Mouse (Mus musculus) urinary bladder, postnatal 14 days (tissue): ENCODE measurements at regions not wholly inside any gene's neighbourhood (a gene's known extent, or its start where the extent isn't known, plus 50 kb on each side); places are given as distances from the start of the nearest gene placed in this dataset.

Experiments
- DNase-seq: peaks from one replicate; pipeline ENCODE4 v3.0.0; 2021; ENCODE audit warnings: low spot score

DNA sequence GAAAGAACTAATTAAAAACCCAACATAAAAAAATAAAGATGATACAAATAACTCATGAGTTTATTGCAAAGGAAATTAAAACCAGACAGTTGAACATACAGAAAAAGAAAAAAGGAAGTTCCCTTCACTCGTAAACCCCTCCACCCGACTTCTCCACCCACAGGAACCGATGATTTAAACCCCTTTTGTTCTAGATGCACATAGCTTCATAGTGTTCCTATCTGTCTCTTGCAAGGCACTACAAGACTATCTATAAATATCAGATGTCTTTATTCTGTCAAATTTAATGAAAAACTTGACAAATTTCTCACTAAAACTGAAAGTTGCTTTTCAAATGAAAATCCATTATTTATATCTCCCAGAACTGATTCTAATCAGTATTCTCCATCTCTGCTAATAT lies 100.2 kb downstream of the Kctd12 start:
- no peak for DNase-seq

DNA sequence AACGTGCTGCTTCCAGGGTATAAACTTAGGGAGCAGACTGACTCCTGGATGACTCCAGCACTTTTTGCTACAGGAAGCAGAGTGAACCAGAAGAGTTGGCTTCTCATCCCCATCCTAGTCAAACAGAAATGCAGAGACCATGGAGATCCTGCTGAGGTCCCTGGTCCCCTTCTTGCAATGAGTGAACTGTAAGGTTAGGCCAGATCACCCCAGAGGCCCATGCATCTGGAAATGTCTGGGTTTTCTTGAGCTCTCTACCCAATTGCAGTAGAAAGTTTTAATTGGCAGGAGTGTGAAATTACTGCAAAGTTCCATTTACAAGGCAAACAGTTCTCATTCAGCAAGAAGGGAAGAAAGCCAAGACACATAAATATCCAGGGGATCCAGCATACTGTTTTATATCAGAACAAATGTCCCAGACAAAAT lies 101.8 kb downstream of the Kctd12 start:
- DNase-seq, result no peak

DNA sequence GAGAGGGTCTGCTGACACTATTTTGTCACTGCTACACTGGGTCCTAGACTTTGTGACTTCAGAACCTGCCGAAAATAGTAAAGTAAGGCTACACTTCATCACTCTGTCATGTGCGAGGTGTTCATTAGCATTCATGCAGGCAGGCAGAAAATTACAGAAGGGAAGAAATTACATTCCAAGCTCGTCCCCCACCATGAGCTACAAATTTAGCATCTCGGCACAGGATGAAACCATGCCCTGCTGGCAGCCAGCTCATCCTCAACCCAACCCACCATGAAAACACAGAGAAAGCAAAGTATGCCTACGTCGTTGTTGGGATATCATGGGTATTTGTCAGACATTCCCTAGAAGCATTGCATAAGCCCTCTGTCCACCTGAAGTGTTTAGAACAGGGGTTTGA lies 103.9 kb downstream of the Kctd12 start:
- DNase-seq, result no peak

DNA sequence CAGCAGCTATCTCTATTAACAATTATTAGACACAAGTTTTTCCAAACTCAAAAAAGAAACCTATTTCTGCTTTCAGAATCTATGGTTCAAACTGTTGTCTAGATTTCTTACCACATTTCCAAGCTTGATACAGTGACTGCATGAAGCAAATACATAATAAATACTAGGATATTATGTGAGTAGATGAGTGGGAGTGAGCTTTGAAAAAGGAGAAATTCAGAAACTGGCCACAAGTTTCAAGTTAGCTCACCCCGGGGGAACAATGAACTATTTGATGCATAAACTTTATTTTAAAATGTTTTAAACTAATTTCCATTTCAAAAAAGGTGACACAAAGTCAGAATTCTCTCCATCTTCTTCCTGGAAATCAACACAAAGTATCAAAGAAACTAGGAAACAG lies 114.3 kb downstream of the Kctd12 start:
- no peak for DNase-seq

DNA sequence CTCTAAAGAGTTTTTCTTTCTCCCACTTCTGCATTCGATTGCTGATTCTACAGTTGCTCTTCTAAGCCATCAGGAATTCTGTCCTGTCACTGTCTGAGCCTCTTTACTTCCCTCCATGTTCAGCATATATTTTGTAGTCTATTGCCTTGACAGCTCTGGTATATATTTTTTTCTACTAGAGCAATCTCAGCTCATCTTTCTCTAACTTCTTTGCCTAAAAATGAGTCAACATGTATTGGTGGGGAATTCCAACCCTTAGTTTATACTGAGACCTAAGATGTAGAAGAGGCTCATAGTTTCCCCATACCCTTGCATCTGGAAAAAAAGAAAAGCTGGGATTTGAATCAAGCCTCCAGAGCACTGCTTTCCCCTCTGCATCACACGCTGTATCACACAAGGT lies 114.7 kb downstream of the Kctd12 start:
- DNase-seq, result no peak

DNA sequence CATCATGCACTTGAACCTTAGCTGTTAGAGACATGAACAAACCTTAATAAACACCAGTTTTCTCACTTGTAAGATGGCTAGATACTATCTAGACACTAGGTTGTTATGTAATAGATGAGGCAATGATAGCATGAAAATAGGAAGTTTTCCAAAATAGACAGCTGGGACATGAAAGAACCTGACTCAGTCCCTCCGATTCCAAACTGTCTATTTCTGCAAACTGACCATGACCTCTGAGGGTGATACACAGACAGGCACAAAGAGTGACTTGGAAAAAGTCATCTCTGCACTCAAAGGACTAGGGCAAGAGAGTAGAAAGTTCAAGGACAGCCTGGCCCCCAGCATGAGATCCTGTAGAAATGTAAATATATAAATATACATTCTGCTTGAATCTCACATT lies 115.9 kb downstream of the Kctd12 start:
- no peak for DNase-seq

DNA sequence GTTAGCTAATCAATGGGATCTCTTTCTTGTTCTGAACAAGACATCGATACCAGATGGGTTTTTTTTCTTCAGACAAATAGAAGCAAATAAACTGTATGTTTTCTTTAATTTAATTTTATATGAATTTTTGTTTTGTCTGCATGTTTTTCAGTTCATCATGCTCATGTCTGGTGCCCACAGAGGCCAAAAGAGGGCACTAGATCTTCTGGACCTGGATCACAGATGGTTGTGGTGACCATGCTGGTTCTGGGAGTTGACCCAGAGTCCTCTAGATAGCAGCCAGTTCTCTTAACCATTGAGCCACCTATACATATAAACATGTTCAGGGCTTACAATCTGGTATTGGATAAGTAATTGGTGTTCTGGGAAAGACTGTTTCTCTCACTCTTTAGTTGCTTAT lies 120.7 kb downstream of the Kctd12 start:
- no peak for DNase-seq

DNA sequence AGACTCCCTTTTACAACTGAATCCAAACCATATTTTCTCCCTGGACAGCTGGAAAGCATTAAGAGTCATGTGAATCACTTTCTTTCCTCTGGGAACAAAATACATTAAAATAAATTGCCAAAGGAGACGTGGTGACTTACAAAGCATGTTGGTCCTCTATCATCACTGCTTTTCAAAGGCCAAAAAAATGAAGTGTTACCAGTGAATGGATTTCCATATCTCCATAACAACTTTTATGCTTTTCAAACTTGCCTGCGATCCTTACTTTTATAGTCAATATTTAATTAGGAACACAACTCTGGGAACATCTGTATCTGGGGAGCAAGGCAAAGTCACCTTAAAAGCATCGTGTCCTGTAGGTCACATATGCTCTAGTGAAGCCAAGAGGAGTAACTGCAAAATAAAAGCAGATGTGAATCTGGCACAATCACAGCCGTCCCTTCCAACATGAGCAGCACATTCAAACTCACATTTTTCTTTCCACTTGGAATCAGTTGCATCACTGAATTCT lies 123.0 kb downstream of the Kctd12 start:
- DNase-seq, result peak; percentile 22

DNA sequence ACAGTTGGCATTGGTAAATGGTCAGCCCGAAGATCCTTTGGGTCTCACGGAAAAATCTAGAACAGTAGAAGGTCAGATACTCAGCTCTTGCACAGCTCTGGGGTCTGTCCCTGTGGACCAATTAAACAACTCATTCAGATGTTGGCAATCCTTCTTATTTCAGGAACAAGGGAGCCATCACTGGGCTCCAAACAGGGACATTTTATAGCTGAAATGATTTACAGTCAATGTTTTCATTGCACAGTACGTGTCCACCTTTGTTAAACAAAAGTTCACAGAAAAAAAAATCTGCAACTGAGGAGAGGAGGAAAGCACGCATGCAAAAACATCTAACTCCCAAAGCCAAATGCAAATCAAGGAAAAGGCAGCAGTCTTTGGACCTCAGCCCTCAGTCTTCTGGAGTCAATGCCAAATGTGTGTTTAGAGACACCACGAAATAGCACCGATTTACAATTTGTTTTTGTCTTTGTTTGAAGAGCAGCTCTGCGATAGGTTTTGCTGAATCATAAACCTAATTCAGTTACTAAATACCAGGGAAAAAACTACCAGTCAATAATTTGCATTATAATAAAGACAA lies 127.1 kb downstream of the Kctd12 start:
- no peak for DNase-seq

DNA sequence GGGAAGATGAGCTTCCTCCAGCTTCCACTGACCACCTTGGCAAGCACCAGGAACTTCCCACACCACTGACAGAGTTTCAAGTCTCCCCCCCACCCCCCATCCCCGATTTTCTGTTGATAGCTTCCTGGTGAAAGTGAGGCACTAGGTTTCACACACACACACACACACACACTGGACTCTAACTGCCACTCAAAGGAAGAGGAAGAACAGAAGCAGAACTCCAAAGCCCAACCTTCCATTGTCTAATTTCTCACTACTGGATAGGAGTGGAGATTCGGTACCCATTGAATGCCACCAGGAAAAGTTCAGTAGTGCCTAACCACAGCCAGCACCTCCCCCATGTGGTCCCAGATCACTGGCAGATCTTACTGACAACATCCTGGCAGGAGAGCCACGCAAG lies 138.7 kb downstream of the Kctd12 start:
- DNase-seq, result no peak

DNA sequence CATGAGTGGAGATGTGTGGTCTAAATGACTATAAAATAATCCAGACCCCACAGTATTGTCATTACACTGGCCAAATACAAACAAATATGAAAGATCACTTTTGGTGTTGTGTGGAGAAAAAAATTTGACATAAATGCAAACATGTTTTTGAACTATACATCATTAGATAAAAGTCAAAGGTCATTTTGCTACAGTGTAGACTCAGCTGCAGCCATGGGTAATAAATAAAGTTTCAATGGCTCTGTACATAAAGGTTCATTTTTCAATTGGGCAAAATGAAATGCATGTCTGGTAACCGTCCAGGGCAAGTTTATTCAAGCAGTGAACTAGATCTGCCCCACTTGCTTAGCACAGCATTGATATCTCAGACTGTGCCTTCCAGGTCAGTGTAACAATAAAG lies 144.8 kb downstream of the Kctd12 start:
- no peak for DNase-seq

DNA sequence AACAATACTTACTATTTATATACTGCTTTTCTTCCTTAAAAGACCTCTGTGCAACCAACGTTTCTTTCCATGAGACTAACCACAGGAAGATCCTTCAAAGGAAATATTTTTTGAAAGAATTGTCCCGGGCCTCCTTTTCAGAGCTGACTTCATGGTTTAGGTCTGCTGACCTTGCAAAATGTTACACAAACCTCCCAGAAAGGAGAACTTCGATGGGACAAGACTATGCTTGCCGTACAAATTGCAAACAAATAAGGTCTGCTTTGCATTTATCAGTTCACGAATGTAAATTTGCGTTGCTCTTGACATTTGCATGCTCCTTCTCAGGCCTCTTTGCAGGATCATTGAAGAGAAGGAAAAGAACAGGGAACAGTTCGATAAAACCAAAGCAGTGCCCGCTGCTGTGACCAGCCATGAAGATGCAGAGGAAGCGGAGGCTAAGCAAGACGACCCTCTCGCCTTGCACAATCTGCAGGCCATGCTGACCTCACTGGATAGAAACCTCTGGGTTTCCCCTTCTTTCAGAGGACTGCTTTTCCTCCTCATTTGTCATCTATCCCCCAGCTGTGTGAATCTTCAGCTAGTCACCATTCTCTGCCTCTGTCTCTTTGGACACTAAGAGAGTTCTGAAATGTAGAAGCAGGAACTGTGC lies 147.2 kb downstream of the Kctd12 start:
- DNase-seq, result no peak

DNA sequence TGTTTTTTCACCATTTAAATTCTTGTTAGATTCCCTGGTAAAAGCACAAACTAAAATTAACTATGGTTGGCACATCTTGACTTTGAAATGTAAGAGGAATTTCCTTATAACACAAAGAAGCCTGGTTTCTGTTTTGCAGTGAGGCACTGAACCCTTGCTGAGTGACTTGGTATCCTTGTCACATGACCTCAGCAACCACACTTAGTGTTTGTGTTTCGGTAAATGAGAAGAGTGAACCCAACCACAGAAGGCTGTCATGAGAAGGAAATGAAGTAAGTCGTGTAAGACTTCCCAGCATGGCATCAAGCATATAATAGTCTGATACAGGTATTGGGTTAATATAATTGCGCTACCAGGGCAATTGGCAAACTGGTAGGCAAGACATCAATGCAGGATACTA lies 154.0 kb downstream of the Kctd12 start:
- no peak for DNase-seq

DNA sequence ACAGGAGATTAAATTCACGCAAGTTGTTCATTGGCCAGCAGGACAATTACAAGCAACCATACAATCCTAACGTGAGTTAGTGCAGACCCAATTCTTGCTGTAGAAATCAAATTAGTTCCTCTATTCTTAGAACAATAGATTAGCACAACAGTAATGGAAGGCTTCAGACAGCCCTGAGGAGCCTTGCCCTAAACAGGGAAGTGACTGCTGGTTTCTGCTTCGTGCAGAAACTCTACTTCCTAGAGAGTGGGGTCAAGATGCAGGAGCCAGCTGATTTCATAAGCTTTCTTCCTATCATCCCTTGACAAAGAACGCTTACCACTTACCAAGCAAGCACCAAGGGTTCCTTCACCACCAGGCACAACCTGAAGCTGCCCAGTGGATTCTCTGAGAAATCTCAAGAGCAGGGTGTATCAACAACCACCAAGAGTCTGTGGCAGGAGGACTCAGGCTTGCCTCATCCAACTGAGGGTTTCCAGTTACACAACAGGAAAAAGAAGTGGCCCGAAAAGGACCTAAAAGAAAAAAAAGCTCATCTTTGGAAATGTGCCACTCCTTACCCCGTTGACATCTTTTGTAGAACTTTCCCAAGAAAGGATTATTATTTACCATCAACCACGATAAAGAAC lies 154.6 kb downstream of the Kctd12 start:
- no peak for DNase-seq

DNA sequence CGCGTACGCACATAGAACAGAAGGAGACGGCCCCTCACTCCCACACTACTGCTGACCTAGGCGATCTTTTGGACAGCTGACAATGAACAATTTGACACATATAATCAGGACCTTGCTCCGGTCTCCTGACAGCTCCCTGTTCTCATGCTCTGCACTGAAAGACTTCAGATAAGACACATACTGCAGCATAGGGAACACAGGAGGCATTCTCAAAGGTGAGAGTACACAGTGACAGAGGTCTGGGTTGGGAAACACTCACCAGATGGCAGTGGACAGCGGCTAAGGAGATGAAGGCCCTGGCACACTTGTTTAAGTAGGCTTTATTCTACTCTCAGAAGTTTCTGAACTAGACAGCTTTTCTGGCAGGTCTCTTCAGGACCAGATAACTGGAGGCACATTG lies 156.9 kb downstream of the Kctd12 start:
- no peak for DNase-seq

DNA sequence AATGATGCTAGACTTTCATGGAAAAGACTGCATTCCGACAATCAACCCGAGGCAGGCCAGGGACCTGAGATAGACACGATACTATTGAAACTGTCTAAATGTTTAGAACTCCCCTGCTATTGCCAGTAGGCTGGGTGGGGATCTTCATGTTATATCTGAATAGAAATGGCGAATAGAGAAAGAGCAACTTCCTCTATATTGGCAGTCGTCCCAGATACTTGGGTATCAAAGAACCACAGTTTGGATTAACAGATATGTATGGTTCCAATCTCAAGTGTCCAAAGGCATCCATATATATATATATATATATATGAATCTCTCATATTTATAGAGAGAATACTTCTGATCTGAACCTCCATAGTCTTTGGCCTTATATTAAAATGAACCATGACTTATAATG lies 161.8 kb downstream of the Kctd12 start:
- DNase-seq, result no peak

DNA sequence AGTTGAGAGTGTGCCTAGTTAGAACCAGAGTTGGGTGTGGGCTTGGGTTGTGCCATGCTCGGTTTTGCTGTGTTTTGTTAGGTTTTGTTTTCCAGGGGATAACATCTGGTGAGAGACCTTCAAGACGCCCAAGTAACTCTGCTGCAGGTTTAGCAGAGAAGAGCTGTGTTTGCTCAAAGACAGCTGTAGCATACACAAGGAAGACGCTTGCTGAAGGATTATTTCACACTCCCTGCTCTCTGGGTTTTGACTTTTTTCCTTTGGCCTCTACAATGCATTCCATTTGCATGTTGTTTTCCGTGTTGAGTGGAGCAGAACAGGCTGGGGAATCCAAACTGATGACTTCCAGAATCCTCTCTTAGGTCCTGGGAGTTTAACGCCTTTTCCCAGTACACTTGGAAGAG lies 170.8 kb downstream of the Kctd12 start:
- DNase-seq, result peak; percentile 12

DNA sequence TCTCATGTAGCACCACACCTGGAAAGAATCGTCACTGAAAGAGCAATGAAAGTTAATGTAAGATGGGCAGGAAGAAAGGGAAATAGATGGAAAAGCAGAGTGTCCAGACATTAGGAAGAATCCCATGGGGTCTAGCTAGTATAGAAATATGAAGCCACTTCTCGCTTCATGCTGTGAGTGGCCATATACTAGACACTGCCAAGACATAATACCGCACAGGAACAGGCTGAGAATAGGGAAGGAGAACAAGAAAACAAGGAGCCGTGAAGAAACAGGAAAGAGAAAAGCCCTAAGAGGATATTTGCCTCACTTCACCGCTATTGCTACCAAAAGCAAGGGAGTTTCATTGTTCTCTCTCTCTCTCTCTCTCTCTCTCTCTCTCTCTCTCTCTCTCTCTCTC lies 171.4 kb downstream of the Kctd12 start:
- no peak for DNase-seq

DNA sequence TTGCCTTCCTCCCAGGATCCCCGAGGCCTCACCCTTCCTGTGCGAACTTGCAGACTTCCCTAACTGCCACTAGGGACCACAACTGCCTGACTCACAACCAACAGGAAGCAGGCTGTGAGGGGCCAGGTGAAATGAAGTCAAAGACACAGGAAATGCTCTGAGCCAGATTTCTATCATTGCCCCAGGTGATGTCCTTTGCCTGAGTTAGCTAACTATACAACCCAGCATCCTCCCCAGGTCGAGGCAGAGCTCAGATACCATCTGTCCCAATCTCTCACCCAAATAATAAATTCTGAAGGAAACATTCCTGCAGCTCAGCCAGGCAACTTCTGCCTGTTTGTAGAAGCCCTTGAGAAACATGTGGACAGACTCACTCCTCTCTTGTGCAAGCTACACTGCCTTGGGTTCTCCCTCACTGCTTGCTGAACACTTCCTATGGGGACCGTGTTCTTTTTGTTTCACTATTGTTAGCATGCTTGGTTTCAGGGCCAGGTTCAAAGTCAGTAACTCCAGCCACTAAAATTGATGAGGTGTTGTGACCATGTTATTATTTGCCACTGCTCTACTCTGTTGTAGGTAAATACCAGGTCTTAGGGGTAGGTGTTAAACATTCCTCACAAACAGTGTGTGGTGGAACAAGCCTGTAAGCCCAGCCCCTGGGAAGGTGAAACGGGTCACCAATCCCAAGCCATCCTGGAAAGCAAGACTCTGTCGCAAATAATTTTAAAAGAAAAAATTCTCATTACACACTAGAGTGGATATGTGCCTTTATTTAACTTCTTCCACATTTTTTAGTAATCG lies 172.1 kb downstream of the Kctd12 start:
- peak; percentile 60 for DNase-seq

DNA sequence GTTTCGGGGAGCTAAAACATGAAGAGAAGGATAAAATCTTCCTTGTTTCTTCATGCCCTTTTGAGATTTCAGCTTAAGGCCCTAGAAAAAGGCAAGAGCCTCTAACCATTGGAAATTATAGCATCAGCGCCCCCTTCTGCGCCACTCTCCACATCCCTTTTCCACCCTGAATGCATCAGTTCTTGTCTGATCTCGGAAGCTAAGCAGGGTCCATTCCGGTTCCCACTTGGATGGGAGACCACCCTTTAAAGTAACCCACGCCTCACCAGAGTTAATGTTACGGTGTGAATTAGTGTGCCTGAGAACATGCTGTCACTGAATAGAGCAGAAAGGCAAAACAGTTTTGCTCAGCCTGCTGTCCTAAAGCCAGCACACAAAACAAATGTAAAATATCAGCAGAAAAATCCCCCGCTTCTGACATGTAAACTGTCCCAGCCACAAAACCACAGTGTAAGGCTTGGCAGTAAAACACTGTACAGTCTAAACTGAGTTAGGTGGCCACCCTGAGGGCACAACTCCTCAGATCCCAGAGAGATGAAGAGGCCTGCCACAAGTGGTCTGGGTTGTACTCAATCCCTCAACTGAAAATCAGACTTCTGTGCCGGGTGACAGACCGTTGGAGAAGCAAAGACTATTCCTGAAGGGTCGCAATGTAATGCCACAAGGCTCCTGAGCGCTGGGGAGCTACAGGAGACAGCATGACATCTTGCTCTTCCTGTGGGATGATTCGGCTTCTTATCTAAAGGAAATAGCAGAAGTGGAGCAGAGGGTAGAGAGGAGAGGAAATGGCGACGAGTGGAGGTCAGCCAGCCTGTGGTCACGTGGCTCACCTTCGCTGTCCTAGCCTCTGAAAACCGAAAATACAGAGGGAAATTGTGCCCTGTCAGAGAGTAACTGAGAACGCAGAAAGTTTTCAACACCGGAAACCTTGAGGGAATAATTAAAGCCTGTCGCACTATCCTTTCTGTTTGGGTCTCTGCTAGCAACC lies 176.2 kb downstream of the Kctd12 start:
- no peak for DNase-seq

DNA sequence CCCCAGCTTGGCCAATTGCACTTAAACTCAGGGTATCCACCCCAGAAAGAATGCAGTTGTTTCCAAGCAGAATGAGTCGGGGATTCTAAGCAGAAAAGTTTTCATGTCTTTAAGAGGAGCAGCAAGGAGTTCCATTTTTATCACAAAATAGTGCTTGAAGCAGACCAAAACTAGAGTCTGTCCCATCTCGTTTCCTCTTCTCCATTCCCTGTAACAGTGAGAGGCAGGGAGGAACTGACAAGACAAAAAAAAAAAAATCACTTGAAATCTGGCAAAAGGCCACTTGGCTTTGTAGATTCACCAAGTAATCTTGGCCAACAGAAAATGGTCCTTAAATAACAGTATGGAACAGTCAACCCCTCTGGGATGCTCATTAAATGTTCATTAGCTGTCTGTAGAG lies 186.8 kb downstream of the Kctd12 start:
- DNase-seq, result no peak

DNA sequence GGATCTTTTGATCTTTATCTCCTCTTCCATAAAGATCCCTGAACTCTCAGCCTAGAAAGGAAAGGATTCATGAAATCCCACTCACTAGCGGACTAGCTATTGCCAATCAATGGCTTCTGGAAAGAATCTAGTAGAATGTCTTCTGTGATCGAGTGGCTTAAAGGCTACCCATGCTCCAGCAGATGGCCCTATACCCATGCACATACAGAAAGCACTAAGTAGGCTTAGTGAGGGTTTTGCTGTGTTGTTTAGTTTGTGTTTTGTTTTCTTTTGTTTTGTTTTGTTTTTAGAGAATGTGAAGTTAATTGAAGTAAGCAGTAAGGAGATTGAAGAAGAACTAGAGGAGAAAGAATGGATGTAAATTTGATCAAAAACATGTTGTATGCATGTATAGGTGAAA lies 187.5 kb downstream of the Kctd12 start:
- no peak for DNase-seq
